Mouse (Mus musculus) adrenal gland, adult 8-10 months (tissue): ENCODE measurements around the gene Mymx. TPM values are rescaled to one million over a fixed set of nuclear protein-coding genes. Genes with fewer than 3 reads are reported as not detected.

ENCODE experiments used
- DNase-seq: peaks from one replicate; pipeline ENCODE4 v3.0.0; 2022
- total RNA-seq, 4 experiments: library from RNA; stranded (reverse); gene quantifications; 2 replicates each; pipeline ENCODE4 v1.2.4; 2022

Mymx gene
- total RNA-seq, 4 experiments from 2014 or later: 0.32 to 0.38 TPM; not detected in 2

- peak; percentile 85 for DNase-seq
Observed at GRCm38 (mm10) chr17:45589844-45590243, 12.1 kb downstream of the Mymx start.

- no peak for DNase-seq
Observed at GRCm38 (mm10) chr17:45589236-45589635, 12.7 kb downstream of the Mymx start.

DNA sequence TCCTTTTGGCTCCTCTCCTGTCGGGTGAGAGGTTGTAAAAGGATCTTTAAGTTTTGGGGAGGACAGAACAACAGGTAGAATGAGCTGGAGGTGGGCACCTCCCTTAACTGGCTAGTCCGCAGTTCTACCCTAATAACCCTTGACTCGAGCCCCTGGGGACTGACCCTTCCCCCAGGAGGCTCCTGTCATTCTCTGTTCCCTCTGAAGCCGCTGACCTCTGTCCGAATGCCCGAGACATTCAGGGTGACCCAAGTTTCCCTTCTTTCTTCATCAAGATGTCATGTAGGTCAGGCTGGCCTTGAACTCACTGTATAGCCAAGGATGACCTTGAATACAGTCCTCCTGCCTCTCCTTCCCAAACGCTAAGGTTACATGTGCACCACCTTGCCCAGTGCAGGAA is 13.5 kb downstream of the Mymx start:
- DNase-seq: no peak

DNA sequence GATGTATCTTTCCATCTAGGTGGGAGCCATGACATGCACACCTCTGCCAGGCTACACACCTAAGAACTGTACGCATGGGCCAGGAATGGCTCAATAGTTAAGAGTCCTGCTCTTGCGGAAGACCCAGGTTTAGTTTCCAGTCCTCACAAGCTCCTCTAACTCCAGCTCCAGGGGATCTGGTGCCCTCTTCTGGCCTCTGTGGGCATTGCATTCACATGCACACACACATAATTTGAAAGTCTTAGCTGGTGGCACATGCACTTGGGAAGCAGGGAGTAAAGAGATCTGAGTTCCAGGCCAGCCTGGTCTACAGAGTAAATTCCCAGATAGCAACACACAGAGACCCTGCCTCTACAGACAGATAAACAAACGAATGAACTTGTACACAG is 15.5 kb downstream of the Mymx start:
- DNase-seq: no peak

GRCm38 (mm10) chr17:45585725-45586448 is 16.0 kb downstream of the Mymx start:
- DNase-seq: no peak

DNA sequence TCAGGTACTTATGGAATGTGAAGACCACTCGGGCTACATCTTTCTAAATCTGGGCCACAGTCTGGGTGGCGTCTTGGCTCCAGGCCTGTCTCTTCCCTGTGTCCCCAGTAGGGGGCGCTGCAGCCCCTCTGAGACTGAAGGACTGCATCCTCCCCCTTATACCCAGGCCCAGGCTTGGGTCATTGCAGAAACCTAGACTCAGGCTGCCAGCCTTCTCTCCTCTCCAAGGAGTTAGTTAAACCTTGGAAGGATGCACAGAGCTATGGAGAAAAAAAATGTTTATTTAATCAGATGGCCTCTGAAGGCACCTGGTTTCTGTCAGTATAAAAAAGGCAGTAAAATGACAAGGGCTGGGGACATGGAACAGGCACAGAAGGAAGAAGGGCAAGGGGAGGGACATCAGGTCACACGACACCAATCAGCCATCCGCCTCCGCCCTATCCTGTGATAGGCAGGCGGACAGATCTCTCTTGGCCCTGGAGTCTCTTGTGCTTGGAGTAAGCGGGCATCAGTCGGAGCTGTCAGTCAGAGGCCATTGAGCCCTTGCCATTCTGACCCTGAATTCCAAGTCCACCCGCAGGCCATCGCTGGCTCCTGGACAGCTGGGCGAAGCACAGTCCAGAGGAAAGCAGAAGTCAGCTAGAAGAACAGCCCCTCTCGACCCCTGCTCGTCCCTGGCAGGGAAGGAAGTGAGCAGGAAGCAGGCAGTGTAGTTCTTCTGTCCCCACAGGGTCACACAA is 16.8 kb downstream of the Mymx start:
- peak; percentile 83 for DNase-seq

- DNase-seq: peak; percentile 85
Observed at GRCm38 (mm10) chr17:45584096-45584896, 17.6 kb downstream of the Mymx start.

- DNase-seq: no peak
Observed at GRCm38 (mm10) chr17:45582715-45583355, 19.1 kb downstream of the Mymx start.

DNA sequence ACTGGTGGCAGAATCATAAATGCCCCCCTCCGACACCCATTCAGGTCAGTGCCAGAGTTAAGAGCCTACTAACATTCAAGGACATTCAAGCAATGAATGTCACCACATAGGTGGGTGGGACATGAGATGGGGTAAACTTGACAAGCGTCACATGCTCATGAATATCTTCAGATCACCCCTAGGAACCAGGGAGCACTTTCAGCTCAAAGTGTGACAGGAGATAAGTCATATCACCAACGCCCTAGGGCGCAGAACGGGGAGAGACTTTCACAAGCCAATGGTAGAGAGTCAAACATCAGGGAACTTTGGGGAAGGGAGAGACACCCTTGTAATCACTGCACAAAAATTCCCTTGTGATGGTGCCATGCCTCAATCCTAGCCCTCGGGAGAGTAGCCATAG is 19.7 kb downstream of the Mymx start:
- no peak for DNase-seq

GRCm38 (mm10) chr17:45581567-45581983 is 20.3 kb downstream of the Mymx start:
- no peak for DNase-seq

- no peak for DNase-seq
Observed at GRCm38 (mm10) chr17:45580958-45581477, 20.9 kb downstream of the Mymx start.

- no peak for DNase-seq
Observed at GRCm38 (mm10) chr17:45579554-45579953, 22.3 kb downstream of the Mymx start.

GRCm38 (mm10) chr17:45578843-45579242 is 23.1 kb downstream of the Mymx start:
- DNase-seq: no peak

DNA sequence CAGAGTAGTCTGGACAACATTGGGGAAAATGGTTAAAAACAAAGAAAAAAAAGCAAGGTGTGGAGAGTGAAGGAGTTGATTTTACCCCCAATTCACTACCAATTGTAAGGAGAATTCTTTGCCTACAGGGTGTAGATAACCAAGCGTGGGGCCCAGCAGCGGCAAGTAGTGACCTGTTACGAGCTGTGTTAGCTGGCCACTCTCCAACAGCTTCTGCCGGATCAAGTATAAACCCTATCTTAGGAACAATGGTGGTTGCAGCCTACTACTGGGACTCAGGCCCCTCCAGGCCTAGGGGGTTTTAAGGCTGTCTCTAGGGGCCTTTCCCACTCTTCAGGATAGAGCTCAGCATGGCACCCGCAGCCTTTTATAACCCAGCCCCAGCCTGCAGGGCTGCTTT is 23.7 kb downstream of the Mymx start:
- DNase-seq: no peak

DNA sequence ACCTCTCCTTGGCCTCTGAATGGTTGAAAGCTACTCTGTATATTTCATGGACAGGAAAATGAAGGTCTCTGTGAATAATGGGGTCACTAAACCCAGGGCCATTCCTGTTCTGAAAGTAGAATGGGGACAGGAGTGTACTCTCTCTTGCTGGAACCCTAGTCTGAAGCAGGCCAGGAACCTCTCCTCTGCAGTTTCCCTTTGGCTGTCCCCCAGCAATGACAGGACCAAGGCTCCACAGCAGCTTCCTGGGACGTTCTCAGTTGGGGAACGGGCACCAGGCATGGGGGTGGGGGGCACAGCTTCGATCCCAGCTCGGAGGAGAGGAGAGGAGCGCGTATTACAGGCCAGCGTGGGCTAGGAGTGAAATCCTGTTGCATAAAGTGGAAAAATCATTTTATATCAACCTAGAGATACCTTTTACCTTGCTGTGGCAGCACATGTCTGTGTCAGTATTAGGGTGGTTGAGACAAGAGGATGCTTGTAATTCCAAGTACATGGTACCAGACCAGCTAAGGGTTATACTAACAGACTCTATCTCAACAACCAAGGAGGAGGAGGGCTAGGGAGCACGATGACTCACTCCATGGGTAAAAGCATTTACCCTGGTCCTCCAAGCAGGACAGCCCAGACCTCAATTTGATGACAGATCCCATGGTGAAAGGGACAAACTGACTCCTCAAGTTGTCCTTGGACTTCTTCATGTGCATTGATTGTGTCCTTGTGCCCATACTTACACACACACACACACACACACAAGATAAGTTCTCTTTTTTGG is 26.6 kb downstream of the Mymx start:
- DNase-seq: no peak

DNA sequence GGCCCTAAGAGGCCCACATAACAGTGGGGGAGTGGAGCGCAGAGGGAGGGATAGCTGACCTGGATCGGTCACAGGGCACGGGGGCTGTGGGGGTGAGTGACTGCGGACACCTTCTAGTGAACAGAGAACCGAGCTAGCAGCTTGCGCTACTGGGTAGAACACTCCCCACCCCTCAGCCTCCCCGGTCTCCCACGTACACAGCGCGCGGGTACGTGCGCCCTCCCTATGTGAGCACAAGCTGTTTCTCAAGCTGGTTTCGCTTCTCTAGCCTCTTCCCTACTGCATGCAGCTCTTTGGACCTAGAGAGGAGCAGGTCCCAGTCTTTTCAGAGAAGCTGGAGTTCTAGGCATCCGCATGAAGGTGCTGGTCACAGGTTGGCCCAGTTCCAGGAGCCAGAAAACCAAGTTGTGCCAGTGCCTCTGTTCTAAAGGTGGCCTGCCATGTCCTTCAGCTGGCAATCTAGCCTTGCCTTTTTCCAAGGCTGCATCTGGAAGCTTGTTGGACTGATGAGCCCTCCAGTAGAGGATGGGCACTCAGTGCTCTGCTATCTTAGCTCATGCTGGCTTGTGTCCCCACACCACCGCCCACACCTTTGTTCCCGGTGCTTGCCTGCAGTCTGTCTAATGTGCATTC is 27.7 kb downstream of the Mymx start:
- DNase-seq: peak; percentile 81

- peak; percentile 95 for DNase-seq
Observed at GRCm38 (mm10) chr17:45573780-45574123, 28.1 kb downstream of the Mymx start.

DNA sequence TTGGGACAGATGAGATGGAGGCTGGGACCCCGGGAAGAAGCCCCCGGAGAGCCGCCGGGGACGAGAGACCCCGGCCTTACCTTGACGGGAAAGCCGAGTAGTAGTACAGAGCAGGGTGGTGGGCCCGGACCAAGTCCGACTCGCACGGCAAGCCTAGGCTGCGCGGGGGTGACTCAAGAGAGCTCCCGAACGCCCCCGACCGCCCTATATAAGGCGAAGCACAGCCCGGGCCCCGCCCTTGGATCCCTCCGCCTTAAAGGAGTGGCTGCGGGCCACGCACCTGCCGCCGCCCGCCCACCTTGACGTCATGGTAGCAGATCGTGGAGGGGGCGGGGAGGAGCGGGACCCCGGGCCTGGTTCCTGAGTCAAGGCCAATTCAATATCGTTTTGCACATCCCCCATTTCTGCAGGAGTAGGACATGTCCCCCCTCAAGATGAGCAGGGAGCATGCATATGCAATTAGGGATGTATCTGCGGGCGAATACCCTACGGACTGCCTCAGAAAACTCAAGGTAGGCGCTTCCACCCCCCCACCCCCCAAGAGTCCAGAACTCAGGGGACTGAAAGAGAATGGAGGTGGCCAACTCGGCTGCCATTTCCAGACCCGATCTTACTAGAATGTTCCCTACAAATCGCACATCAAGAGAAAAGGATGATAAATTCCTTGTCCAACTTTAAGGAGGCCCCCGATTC is 28.7 kb downstream of the Mymx start, which contains the start of gene Hsp90ab1:
Hsp90ab1 (minus strand) TSS at position 185 of the 693 bp plus-strand sequence.
- peak; percentile 96 for DNase-seq

- DNase-seq: peak; percentile 81
Observed at GRCm38 (mm10) chr17:45572103-45573086, 29.5 kb downstream of the Mymx start.
